Mouse (Mus musculus) liver, embryonic 14 days (tissue): ENCODE measurements around the gene Gm12886. TPM values are rescaled to one million over a fixed set of nuclear protein-coding genes. Genes with fewer than 3 reads are reported as not detected.

Experiments used
- polyA plus RNA-seq: library from polyadenylated mRNA; depleted of rRNA; stranded (reverse); fragments of >200 nt; gene quantifications from 2 replicates; pipeline ENCODE4 v1.2.3, GENCODE M21; 2012; rRNA removed

The Gm12886 gene
- not detected in 2 replicates for polyA plus RNA-seq

GRCm38 (mm10) chr4:121422999-121423398 is at the start of gene Gm12886:
Gm12886 (minus strand) TSS chr4:121423099.

Other genes starting within 250 kb of the Gm12886 start
- gene Rlf, start 208.0 kb downstream of the Gm12886 start, polyA plus RNA-seq = 5.2 and 5.9 TPM in 2 replicates
- gene Gm12888, start 98.2 kb downstream of the Gm12886 start, polyA plus RNA-seq = not detected in 2 replicates
- not detected in 2 replicates for gene Gm12887, start 199.0 kb upstream of the Gm12886 start, polyA plus RNA-seq